Mouse (Mus musculus) layer of hippocampus, adult 2 months (tissue): Measurements from ENCODE around the gene Prf1. TPM values are rescaled to one million over a fixed set of nuclear protein-coding genes. Genes with fewer than 3 reads are reported as not detected.

ENCODE experiments used
- DNase-seq, 2 experiments: peaks; one replicate each; pipeline ENCODE4 v3.0.0; 2022; ENCODE audit warnings: low spot score in 2 of 2
- H3K27ac ChIP-seq: fragments of 200-600 bp; 2 replicates; pipeline ENCODE4 v1.8.1; 2022
- H3K4me3 ChIP-seq: fragments of 200-600 bp; 2 replicates; pipeline ENCODE4 v1.8.1; 2022; ENCODE audit warnings: mild to moderate bottlenecking
- CTCF ChIP-seq: fragments of 200-600 bp; conservative IDR thresholded peaks from 2 replicates; pipeline ENCODE4 v1.8.1; 2022; ENCODE audit warnings: antibody characterized with exemption, mild to moderate bottlenecking, moderate library complexity
- total RNA-seq, 2 experiments: library from RNA; stranded (reverse); gene quantifications; 2 replicates each; pipeline ENCODE4 v1.2.3; 2021

The Prf1 gene
- total RNA-seq, 2 experiments from 2014 or later: not detected

DNA sequence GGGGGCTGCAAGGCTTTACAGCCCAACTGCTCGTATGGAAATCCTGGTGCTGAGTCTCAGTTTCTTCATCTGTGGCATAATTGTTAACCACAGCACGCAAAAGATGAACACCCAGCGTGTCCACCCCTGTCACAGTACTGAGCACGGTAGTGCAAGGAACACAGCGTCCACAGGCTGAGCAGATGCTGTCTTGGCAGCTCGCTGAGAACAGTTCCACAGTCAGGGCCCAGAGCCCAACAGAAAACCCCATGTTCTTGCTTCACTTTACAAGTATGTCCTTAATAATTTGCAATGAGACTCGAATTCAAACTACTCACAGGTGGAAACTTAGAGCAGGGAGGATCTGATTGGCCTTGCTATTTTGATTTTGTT lies 23.8 kb upstream of the Prf1 start:
- H3K4me3 ChIP-seq: peak overlapping the region; percentile 55; the same call in 1 of the 2 replicates
- DNase-seq: peak in 1 of 2 experiments; percentile 29
- no peak for TF ChIP-seq CTCF
- H3K27ac ChIP-seq: peak overlapping the region; percentile 72; the same call in 1 of the 2 replicates

DNA sequence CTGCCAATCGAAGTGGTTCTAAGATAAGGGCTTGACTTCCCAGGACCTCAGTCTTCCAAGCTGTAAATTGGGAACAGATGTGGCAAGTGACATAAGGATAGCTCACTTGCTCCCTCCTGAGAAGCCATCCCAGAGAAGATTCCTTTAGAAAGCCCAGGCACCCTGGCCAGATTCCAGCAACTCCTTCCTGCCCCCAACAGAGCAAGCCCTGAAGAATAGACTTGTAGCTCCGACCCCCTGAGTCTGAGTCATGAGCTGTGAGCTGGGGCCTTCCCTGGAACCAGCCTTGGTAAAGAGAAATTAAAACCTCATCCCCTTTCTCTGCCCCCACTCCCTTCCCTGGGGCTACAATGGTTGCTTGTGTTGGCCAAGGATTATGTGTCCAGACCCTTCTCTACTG lies 23.1 kb upstream of the Prf1 start:
- no peak for TF ChIP-seq CTCF
- H3K4me3 ChIP-seq: no peak overlapping the region
- no peak overlapping the region for H3K27ac ChIP-seq
- no peak for DNase-seq

DNA sequence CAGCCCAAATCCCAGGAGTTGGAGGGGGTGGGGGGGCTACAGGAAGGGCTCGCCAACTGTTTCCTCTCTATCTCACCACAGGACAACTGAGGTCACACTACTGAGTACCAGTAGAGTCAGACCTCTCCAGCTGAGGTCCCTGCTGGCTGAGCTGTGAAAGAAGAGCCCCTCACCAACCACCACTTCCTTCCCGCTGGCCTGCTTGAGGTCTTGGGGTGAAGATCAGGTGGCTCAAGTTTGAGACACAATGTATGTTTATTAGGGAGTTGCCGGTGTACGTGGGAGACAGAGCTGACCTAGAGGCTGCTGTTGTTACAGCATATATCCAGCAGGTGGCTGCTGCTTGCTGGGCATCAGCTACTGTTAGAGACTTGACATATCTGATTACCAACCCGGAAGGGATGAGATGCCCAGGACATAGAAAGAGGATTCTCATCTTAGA lies 21.9 kb upstream of the Prf1 start:
- H3K4me3 ChIP-seq: no peak overlapping the region
- TF ChIP-seq CTCF: peak; percentile 86
- no peak overlapping the region for H3K27ac ChIP-seq
- no peak for DNase-seq

DNA sequence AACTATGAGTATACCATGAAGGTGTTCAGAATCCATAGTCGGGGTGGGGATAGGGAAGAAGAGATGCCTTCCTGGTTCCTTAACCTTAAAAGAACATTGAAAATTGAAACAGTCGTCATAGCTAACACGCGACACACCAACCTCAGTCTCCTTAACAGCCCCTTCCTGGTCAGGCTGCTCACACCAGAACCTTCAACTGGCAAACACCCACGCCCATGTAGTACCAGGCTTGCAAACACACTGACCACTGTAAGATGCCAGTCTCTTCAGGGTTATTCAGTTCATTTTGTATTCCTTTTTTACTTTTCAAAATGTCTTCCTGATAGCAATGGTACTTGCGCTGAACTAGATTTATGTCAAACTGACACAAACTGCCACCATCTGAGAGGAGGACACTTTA lies 20.6 kb upstream of the Prf1 start:
- TF ChIP-seq CTCF: no peak
- no peak overlapping the region for H3K27ac ChIP-seq
- no peak overlapping the region for H3K4me3 ChIP-seq
- DNase-seq: no peak

DNA sequence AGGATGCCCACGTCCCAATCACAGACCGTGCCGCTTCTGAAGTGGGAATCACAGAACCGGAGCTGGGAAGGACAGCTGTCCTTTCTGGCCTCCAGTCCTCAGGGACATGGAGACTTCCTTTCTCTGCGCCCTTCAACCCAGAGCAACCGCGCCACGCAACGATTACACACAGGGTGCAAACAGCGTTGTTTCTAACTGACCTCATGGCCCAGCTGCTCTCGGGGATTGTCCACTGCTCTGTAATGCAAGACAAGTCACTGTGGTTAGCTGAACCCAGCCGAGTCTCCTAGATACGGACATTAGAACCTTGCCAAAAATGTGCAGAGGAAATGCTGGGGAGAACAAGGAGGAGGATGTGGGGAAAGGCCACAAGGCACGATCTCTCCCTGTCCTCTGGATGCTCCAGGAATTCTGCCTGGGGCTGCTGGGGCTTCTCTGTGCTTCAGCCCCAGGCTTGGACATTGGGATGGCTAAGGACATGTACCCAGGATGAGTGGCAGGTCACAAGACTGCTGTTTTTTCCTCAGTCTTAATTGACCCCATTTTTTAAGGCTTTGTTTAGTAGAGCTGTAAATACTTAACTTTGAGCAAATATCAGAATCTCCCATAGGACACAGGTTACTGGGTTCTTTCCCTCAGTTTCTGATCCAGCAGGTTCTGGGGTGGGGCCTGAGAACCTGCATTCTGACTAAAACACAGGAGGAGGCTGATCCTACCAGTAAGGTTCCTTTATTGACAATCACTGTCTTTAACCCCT lies 19.5 kb upstream of the Prf1 start:
- Histone ChIP-seq H3K27ac (no peak overlapping the region), H3K4me3 (no peak overlapping the region)
- DNase-seq: no peak
- no peak for TF ChIP-seq CTCF

DNA sequence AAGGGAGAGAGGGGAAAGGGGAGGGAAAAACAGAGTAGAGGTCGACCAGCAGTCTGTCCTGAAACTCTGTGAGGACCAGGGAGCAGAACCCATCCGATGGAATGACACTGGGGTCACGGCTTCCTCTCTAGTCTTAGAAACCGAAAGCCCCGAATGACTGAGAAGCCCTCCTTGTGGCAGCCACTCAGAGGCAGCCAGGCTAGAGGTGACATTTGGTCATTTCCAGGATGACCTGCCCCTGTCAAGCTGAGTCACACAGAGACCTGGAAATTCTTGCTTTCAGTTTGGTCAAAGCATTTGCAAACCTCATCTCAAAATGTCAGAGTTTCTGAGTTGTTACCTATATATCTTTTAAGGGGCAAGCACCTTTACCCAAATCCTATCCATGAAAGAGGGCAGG lies 16.5 kb upstream of the Prf1 start:
- no peak for DNase-seq
- no peak overlapping the region for H3K27ac ChIP-seq
- H3K4me3 ChIP-seq: no peak overlapping the region
- no peak for TF ChIP-seq CTCF

DNA sequence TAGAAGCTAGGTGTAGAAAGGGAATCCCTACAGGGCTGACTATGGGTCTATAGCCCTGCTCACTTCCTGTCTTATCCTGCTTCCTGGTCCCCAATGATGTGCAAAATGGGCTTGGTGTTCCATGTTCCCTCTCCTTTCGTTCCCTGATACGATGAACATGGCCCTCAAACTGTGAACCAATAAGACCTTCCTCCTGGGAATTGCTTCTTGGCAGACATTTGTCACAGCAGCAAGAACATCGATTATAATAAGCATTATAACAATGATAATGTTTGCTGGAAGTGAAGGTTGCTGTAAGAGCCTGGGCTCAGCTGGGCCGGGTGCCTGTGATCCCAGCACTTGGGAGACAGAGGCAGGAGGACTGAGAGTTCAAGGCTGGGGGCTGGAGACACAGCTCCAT lies 13.3 kb upstream of the Prf1 start:
- TF ChIP-seq CTCF: no peak
- Histone ChIP-seq H3K27ac (no peak overlapping the region), H3K4me3 (no peak overlapping the region)
- no peak for DNase-seq

DNA sequence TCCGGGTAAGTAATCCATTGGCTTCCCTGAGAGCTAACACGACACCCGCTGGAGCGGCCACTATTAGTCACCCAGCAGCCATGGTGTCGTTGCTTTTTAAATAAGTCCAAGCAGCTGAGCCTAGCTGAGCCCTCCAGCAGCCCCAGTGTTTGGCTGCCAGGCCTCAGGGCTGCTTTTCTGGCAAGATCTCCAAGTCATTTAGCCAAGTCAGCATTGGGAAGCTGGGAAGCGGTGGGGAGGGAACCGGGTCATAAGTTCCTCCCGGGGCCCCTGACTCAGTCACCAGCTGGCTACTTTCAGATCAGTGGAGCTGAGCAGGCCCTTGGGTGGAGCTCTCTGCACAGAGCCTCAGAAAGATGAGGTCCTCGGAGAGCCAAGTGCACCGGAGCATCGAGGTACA lies 12.4 kb upstream of the Prf1 start:
- DNase-seq: no peak

DNA sequence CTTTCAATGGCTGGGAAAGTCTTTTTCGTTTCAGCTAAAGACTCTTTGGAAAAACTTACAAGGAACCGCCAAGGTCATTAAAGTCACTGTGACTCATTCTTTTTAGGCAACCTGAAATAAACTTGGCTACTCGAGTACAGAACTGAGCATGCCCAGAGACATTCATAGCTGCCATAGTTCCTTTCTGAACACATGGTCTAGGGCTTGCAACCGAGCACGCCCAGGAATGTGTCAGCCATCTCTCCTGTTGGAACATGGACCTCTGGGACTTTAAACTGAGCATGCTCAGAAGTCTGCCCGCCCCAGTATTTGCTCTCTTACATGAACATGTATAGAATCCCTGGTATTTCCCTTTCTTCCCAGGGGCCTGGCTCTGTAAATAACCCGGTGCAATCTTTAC lies 11.4 kb upstream of the Prf1 start:
- TF ChIP-seq CTCF: no peak
- Histone ChIP-seq H3K4me3 (no peak overlapping the region), H3K27ac (no peak overlapping the region)
- no peak for DNase-seq

More for the DNA sequence above, 12.4 kb upstream of the Prf1 start:
- no peak for TF ChIP-seq CTCF
- H3K4me3 ChIP-seq: no peak overlapping the region
- no peak overlapping the region for H3K27ac ChIP-seq

DNA sequence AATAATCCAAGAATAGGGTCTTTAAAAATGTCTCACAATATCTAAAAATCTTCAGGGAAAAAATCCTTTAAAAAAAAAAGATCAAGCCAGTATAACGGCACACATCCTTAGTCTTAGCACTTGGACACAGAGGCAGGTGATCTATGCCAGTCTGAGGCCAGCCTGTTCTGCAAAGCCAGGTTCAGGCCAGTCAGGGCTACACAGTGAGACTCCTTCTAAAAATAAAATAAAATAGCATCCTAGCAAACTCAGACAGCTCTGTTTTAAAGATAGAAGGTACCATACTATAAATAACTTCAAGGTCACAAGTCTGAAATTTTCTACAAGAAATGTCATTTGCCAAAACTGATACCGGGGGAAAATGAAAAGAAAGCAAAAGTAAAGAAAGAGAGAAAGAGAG lies 7.6 kb upstream of the Prf1 start:
- no peak for TF ChIP-seq CTCF
- Histone ChIP-seq H3K27ac (no peak overlapping the region), H3K4me3 (no peak overlapping the region)
- DNase-seq: no peak

DNA sequence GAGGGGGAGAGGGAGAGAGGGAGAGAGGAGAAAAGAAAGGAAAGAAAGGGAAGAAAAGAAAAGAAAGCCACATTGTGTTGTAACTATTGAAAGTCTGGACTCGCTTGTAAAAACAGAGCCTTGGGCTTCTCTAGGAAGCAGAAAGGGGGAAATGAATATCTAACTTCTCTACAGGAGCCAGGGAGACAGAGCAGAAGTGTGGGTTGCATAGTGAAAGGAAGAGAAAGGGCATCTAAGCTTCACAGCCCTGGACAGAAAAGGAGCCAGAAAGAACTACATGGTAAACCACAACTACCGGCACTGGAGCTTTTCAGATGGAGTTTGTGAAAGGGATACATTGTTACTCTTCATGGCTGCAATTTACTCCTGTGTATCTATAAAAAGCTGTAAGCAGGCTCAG lies 7.2 kb upstream of the Prf1 start:
- DNase-seq: no peak
- Histone ChIP-seq H3K4me3 (no peak overlapping the region), H3K27ac (no peak overlapping the region)
- TF ChIP-seq CTCF: no peak

DNA sequence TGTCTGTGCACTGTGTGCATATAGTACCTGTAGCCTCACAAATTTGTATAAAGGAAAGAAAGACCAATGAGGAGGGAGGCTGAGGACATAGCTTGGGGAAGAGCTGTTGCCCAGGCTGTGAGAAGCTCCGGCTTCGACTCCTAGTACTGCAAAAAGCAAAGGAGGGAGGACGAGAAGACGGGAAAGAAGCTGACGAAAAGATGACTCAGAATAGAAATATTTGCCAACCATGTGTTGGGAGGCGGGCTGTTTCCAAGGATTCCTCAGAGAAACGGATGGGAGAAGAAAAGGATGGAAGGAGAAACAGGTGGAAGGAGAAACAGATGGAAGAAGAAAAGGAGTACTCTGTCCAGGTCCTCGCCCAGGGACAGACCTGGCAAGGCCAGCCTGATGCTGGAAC lies 3.4 kb upstream of the Prf1 start:
- no peak overlapping the region for H3K27ac ChIP-seq
- no peak overlapping the region for H3K4me3 ChIP-seq
- peak in 1 of 2 experiments; percentile 52 for DNase-seq
- no peak for TF ChIP-seq CTCF

DNA sequence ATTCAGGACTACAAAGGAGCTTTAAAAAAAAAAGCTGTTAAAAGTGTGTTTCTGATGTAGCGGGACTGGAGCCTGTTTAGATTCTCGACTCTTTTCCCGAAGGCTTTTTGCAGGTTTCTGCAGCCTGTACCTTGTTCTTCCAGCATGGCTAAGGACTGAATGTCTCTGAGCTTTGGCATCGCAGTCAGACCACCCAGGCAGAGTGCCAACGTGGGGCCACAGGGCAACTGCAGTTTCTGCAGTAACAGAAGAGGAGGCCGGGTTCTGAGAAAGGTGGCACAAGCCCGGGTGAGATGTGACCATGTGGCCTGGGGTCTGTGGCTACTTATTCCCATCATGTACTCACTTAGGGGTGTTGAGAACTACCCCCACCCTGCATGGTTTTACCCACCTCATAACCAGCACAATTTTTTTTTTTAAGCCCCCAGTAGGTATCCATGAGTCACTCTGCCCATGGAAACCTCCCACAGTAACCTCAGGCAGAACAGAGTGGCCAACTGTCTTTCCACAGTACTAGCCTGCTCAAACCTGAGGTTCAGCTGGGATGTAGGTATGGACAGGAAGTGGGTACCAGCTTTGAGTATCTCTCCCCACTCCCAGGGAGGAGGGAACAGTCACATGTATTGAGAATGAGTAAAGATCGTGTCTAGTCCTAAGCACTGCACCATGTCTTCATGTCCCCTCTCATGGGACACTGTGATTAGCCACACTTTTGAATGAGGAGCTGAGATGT lies 754 bp upstream of the Prf1 start:
- no peak for TF ChIP-seq CTCF
- DNase-seq: no peak
- Histone ChIP-seq H3K27ac (no peak overlapping the region), H3K4me3 (no peak overlapping the region)

DNA sequence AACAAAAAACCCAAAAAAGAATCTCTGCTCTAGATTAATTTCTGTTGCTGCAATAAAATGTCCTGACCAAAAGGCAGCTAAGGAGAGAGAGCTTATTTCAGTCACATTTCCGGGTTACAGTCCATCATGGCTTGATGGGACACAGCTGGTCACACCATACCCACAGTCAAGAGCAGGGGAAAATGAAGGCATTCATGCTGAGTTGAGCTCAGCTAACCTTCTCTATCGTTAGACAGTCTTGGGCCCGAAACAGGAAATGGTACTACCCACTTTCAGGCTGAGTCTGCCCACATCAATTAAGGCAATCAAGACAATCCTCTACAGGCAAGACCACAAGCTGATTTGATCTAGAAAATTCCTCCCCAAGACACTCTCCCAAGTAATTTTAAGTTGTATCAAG lies 3.4 kb downstream of the Prf1 start:
- Histone ChIP-seq H3K4me3 (no peak overlapping the region), H3K27ac (no peak overlapping the region)
- no peak for DNase-seq
- TF ChIP-seq CTCF: no peak
